Mouse (Mus musculus) midbrain, postnatal 0 days (tissue): ENCODE measurements around the gene Kcnc1. TPM values are rescaled to one million over a fixed set of nuclear protein-coding genes. Genes with fewer than 3 reads are reported as not detected.
A peak's percentile ranks its signal among the peaks of the same experiment; 100 is the strongest.

Source experiments
- ATAC-seq: fragments of 200-750 bp; cut with Nextera tagmentation; 2 replicates; pipeline ENCODE4 v1.8.0; 2017; ENCODE audit warnings: moderate number of reproducible peaks, mild to moderate bottlenecking, moderate TSS enrichment, moderate library complexity; ENCODE audit not compliant: low FRiP score
- DNase-seq: peaks from one replicate; pipeline ENCODE4 v3.0.0-alpha.2; 2015; ENCODE audit warnings: low spot score
- H3K27ac ChIP-seq: fragments of 300-500 bp; sonication (generic); 2 replicates; pipeline ENCODE4 v1.5.1; 2014; ENCODE audit warnings: low read depth, mild to moderate bottlenecking, low read length, mixed read lengths
- H3K27me3 ChIP-seq: fragments of 300-500 bp; sonication (generic); 2 replicates; pipeline ENCODE4 v1.6.1; 2014; ENCODE audit warnings: low read length, control low read depth, mixed read lengths; ENCODE audit not compliant: insufficient read depth
- H3K36me3 ChIP-seq: fragments of 300-500 bp; sonication (generic); 2 replicates; pipeline ENCODE4 v1.6.1; 2014; ENCODE audit warnings: low read length, control low read depth, mixed read lengths; ENCODE audit not compliant: insufficient read depth
- H3K4me1 ChIP-seq: fragments of 300-500 bp; sonication (generic); 2 replicates; pipeline ENCODE4 v1.6.1; 2014; ENCODE audit warnings: mild to moderate bottlenecking, control low read depth, antibody characterized with exemption, low read length, mixed read lengths; ENCODE audit not compliant: insufficient read depth
- H3K4me2 ChIP-seq: fragments of 300-500 bp; sonication (generic); 2 replicates; pipeline ENCODE4 v1.6.1; 2014; ENCODE audit warnings: low read depth, mild to moderate bottlenecking, low read length, mixed read lengths; ENCODE audit not compliant: poor library complexity, severe bottlenecking
- H3K4me3 ChIP-seq: fragments of 300-500 bp; sonication (generic); 2 replicates; pipeline ENCODE4 v1.5.1; 2014; ENCODE audit warnings: low read depth, mild to moderate bottlenecking, low read length, moderate library complexity
- H3K9ac ChIP-seq: fragments of 300-500 bp; sonication (generic); replicated peaks from 2 replicates; pipeline ENCODE4 v1.6.1; 2014; ENCODE audit warnings: mild to moderate bottlenecking, low read length, moderate library complexity, mixed read lengths; ENCODE audit not compliant: poor library complexity, severe bottlenecking
- H3K9me3 ChIP-seq: fragments of 300-500 bp; sonication (generic); 2 replicates; pipeline ENCODE4 v1.6.1; 2016; ENCODE audit warnings: low read length, control low read depth
- CTCF ChIP-seq: IDR thresholded peaks from 2 replicates; pipeline ENCODE4 v1.5.1; 2016; ENCODE audit warnings: antibody characterized with exemption, mild to moderate bottlenecking
- WGBS: fragments of 180-500 bp; shearing (Covaris S2); extraction: QIAGEN DNeasy Blood & Tissue Kit; methylation state at CpG from one replicate; pipeline ENCODE4 v1.1.7; 2014; 5-methylcytosine and 5-hydroxymethylcytosine counted together
- polyA plus RNA-seq: library from polyadenylated mRNA; unstranded; fragments of >200 nt; fragmentation: Nextera tagmentation; extraction: Ambion mirVana; gene quantifications from 2 replicates; pipeline ENCODE4 v1.2.1, GENCODE M21; 2015
- total RNA-seq: library from RNA; depleted of rRNA; stranded (reverse); fragments of >200 nt; gene quantifications from 2 replicates; pipeline ENCODE4 v1.2.3, GENCODE M21; 2014

Gene Kcnc1
- total and polyA plus RNA-seq, 2 experiments from 2014 or later: 24.0 to 44.9 TPM

DNA sequence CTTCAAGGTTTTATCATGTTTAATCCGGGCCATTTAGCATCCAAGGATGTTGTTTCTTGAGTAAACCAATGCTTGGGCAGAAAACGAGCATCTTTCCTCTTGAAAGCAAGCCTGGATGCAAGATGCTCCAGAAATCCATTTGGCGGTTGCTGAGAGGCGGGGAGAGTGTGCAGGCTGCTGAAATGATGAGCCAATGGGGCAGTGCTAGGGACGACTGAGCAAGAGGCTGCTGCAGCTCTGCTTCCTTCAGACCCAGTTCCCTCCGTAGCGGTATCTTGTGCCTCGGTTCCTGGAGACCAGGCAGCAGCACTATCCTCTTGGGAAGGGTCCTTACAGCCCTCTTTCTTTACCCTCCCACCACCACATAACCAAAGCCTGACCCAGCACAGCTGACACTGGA lies 66.0 kb downstream of the Kcnc1 start:
- ATAC-seq (no peak), DNase-seq (no peak)
- Histone ChIP-seq H3K9me3 (no peaks in the 10 kb centered on the region), H3K9ac (no peak overlapping the region), H3K4me2 (no peak overlapping the region), H3K27me3 (no peaks in the 10 kb centered on the region), H3K4me3 (no peak overlapping the region), H3K4me1 (peaks cover 7% of the 10 kb centered on the region), H3K36me3 (no peaks in the 10 kb centered on the region), H3K27ac (no peak overlapping the region)
- TF ChIP-seq CTCF: no peak
- WGBS: 67% methylated on average over 8 of the region's 8 CpGs

GRCm38 (mm10) chr7:46463136-46463535 lies 66.8 kb downstream of the Kcnc1 start:
- H3K4me1 ChIP-seq: peaks cover 7% of the 10 kb centered on the region
- no peak overlapping the region for H3K4me3 ChIP-seq
- 86% methylated on average over 8 of the region's 8 CpGs for WGBS
- no peaks in the 10 kb centered on the region for H3K27me3 ChIP-seq
- no peak overlapping the region for H3K27ac ChIP-seq
- TF ChIP-seq CTCF: no peak
- H3K9ac ChIP-seq: no peak overlapping the region
- H3K4me2 ChIP-seq: no peak overlapping the region
- DNase-seq: no peak
- no peak for ATAC-seq
- no peaks in the 10 kb centered on the region for H3K9me3 ChIP-seq
- no peaks in the 10 kb centered on the region for H3K36me3 ChIP-seq

- no peak for TF ChIP-seq CTCF
- Histone ChIP-seq H3K4me3 (no peak overlapping the region), H3K4me2 (no peak overlapping the region), H3K9me3 (no peaks in the 10 kb centered on the region), H3K27me3 (no peaks in the 10 kb centered on the region), H3K9ac (no peak overlapping the region), H3K4me1 (peaks cover 3% of the 10 kb centered on the region), H3K36me3 (no peaks in the 10 kb centered on the region), H3K27ac (peak overlapping the region; percentile 69)
- DNase-seq (no peak), ATAC-seq (no peak)
- 39% methylated on average over 7 of the region's 7 CpGs for WGBS
Observed at GRCm38 (mm10) chr7:46466422-46466981, 70.2 kb downstream of the Kcnc1 start.

- no peak overlapping the region for H3K4me3 ChIP-seq
- ATAC-seq (no peak), DNase-seq (no peak)
- H3K4me1 ChIP-seq: peaks cover 15% of the 10 kb centered on the region
- H3K27ac ChIP-seq: no peak overlapping the region
- H3K36me3 ChIP-seq: no peaks in the 10 kb centered on the region
- no peak overlapping the region for H3K4me2 ChIP-seq
- no peak for TF ChIP-seq CTCF
- H3K9ac ChIP-seq: no peak overlapping the region
- H3K9me3 ChIP-seq: no peaks in the 10 kb centered on the region
- H3K27me3 ChIP-seq: no peaks in the 10 kb centered on the region
- WGBS: 95% methylated on average over 3 of the region's 3 CpGs
Observed at GRCm38 (mm10) chr7:46469542-46469941, 73.2 kb downstream of the Kcnc1 start.

GRCm38 (mm10) chr7:46471054-46471737 lies 74.9 kb downstream of the Kcnc1 start:
- no peaks in the 10 kb centered on the region for H3K27me3 ChIP-seq
- no peaks in the 10 kb centered on the region for H3K36me3 ChIP-seq
- no peak overlapping the region for H3K27ac ChIP-seq
- no peak overlapping the region for H3K4me3 ChIP-seq
- WGBS: 77% methylated on average over 7 of the region's 7 CpGs
- no peak for DNase-seq
- no peak for ATAC-seq
- H3K9ac ChIP-seq: no peak overlapping the region
- no peak for TF ChIP-seq CTCF
- H3K9me3 ChIP-seq: no peaks in the 10 kb centered on the region
- H3K4me2 ChIP-seq: no peak overlapping the region
- H3K4me1 ChIP-seq: peaks cover 12% of the 10 kb centered on the region; the same call in 1 of the 2 replicates

DNA sequence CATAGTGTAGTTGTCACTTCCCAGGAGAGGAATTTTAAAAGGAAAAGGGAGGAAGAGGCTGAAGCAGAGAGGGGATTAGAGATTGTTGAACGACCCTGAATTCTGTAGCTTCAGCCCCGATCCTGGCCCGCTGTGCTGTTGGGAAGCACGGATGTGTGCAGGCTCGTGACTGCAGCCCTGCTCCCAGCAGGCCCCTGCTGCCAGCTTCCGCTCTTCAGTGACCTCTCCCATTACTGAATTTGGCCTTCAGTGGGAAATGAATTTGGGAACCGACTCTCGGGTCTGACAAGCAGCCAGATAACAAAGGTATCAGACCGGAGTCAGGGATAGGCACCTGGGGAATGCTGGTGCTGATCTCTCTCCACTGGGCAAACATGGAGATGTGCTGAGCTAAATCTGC lies 76.8 kb downstream of the Kcnc1 start:
- Histone ChIP-seq H3K27me3 (no peaks in the 10 kb centered on the region), H3K27ac (peak overlapping the region; percentile 47; the same call in 1 of the 2 replicates), H3K9ac (peak overlapping the region; percentile 19; the same call in 1 of the 2 replicates), H3K9me3 (no peaks in the 10 kb centered on the region), H3K36me3 (no peaks in the 10 kb centered on the region), H3K4me3 (no peak overlapping the region), H3K4me1 (peaks cover 12% of the 10 kb centered on the region; the same call in 1 of the 2 replicates), H3K4me2 (no peak overlapping the region)
- ATAC-seq (no peak), DNase-seq (no peak)
- no peak for TF ChIP-seq CTCF
- WGBS: 10% methylated on average over 9 of the region's 9 CpGs
